Mouse (Mus musculus): ENCODE measurements around the gene Zdhhc21. TPM values are rescaled to one million over a fixed set of nuclear protein-coding genes. Genes with fewer than 3 reads are reported as not detected.

Gene Zdhhc21
- polyA plus RNA-seq, 1 experiment: 3.4 TPM

DNA sequence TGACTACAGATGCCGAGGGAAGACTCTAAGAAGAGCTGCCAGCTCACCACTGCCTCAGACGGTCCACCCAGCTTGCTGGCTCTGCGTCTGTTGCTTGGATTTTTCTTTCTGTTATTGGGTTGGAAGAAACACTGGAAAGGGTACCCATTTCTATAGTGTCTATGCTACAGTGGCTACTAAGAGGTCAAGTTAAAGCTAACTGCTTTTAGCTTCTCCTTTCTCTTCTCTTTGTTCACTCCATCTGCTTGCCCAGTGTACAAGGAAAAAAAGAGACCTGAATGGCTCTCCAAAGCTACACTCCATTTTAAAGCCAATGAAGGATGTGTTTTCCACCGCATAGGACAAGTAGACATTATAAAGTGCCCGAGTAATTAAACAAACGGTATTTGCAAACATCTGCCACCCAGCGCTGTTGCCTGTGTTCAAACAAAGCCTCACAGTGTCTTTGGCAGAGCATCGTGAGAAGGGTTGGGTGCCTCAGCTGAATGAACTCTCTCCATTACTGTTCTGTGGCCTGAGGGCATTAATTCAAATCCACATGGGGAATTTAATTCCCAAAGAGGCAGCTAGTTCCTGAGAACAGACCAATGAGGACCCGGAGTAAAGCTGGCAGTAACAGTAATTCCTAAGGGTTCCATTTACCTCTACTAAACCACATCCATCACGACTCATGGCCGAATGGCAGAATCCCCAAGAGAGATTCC, 94.1 kb downstream of the Zdhhc21 start:
- 83% methylated on average over 11 of the region's 11 CpGs for WGBS
- Histone ChIP-seq H3K27ac (ENCODE audit: insufficient read depth, low read depth, low read length) (no peak overlapping the region), H3K36me3 (ENCODE audit: control insufficient read depth, insufficient read depth, low read length) (no peaks in the 10 kb centered on the region), H3K4me1 (ENCODE audit: control insufficient read depth, insufficient read depth, low read length) (no peaks in the 10 kb centered on the region), H3K27me3 (replicated peaks; ENCODE audit: control insufficient read depth, insufficient read depth, low read length) (no peaks in the 10 kb centered on the region), H3K4me3 (ENCODE audit: insufficient read depth, low read depth, low read length) (no peak overlapping the region)
- peak; percentile 5 for DNase-seq
- TF ChIP-seq CTCF (conservative IDR thresholded peaks at IDR 0.05; ENCODE audit: insufficient read depth, insufficient read length, low read depth, low read length) (no peak), POLR2A (IDR thresholded peaks at IDR 0.05; ENCODE audit: low read depth, low read length) (no peak)

DNA sequence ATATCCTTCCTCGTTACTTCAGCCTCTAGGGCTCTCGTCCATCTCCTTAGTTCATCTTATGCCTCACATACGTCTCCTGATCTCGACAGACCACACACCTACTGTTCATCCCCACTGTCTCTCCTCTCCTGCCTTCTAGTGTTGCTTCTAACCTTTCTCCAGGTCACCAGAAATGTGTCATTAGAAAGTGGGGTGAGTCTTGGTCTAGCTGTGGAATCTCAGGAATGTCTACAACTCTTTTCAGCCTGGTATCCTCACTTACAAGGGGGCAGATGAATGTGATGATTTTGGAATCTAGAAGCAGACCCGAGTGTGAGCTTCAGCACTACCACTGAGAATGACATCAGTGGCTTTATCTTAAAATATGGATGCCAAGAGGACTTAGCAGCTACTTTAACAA, 96.2 kb downstream of the Zdhhc21 start:
- Histone ChIP-seq H3K27ac (ENCODE audit: insufficient read depth, low read depth, low read length) (no peak overlapping the region), H3K4me3 (ENCODE audit: insufficient read depth, low read depth, low read length) (no peak overlapping the region), H3K36me3 (ENCODE audit: control insufficient read depth, insufficient read depth, low read length) (no peaks in the 10 kb centered on the region), H3K4me1 (ENCODE audit: control insufficient read depth, insufficient read depth, low read length) (no peaks in the 10 kb centered on the region), H3K27me3 (replicated peaks; ENCODE audit: control insufficient read depth, insufficient read depth, low read length) (no peaks in the 10 kb centered on the region)
- 69% methylated on average over 5 of the region's 5 CpGs for WGBS
- no peak for DNase-seq
- TF ChIP-seq CTCF (conservative IDR thresholded peaks at IDR 0.05; ENCODE audit: insufficient read depth, insufficient read length, low read depth, low read length) (no peak), POLR2A (IDR thresholded peaks at IDR 0.05; ENCODE audit: low read depth, low read length) (no peak)

DNA sequence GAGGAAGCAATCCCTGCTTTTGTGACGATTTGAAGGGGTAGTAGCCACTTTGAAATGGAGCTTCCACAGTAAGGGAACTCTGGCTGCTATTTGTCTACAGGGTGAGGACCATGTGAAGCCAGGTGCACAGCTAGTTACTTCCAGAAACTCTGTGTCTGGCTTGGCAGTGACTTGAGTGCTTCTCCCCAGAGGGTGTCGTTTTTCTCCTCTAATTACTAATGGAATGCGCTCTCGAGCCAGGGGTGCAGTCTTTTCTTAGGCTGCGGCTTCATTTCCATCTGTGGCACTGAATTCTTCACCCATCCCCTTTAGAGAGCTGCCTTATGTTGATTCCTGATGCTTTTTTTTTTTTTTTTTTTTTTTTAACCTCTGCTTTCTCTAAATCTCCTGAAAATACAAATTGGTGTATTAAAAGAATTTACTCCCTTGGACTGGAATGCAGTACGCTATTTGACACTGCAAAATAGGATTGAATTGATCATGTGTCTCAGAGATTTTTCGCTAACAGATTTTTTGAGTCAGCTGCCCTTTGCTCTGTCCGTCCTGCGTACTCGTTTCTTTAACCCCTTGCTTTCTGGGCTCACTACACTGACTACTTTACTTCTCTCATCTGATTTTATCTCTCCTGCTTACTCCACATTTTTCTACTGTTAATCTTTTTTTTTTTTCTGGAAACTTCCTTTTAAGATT, 97.2 kb downstream of the Zdhhc21 start:
- H3K4me3 ChIP-seq (ENCODE audit: insufficient read depth, low read depth, low read length): no peak overlapping the region
- H3K27ac ChIP-seq (ENCODE audit: insufficient read depth, low read depth, low read length): no peak overlapping the region
- H3K27me3 ChIP-seq (replicated peaks; ENCODE audit: control insufficient read depth, insufficient read depth, low read length): no peaks in the 10 kb centered on the region

DNA sequence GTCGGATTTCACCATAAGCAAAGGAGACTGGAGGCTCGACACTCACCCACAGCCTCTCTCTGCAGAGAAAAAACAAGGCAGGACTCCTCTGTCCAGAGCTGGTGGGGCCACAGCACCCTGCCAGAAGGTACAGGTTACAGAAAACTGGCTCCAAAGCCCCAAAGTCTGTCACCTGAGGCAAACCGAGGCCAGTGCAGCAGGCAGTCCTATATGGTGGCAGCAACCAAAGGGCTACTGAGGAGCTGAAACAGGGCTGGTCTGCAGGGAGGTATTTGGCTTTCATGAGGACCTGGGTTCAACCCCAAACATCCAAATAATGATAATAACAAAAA, 103.5 kb downstream of the Zdhhc21 start:
- no peak for DNase-seq
- 50% methylated on average over 3 of the region's 3 CpGs for WGBS
- Histone ChIP-seq H3K4me3 (ENCODE audit: insufficient read depth, low read depth, low read length) (no peak overlapping the region), H3K27ac (ENCODE audit: insufficient read depth, low read depth, low read length) (no peak overlapping the region), H3K36me3 (ENCODE audit: control insufficient read depth, insufficient read depth, low read length) (no peaks in the 10 kb centered on the region), H3K27me3 (replicated peaks; ENCODE audit: control insufficient read depth, insufficient read depth, low read length) (no peaks in the 10 kb centered on the region), H3K4me1 (ENCODE audit: control insufficient read depth, insufficient read depth, low read length) (no peaks in the 10 kb centered on the region)
- TF ChIP-seq POLR2A (IDR thresholded peaks at IDR 0.05; ENCODE audit: low read depth, low read length) (no peak), CTCF (conservative IDR thresholded peaks at IDR 0.05; ENCODE audit: insufficient read depth, insufficient read length, low read depth, low read length) (no peak)

More for the DNA sequence above, 97.2 kb downstream of the Zdhhc21 start:
- no peak for DNase-seq
- no peaks in the 10 kb centered on the region for H3K4me1 ChIP-seq (ENCODE audit: control insufficient read depth, insufficient read depth, low read length)
- TF ChIP-seq POLR2A (IDR thresholded peaks at IDR 0.05; ENCODE audit: low read depth, low read length) (no peak), CTCF (conservative IDR thresholded peaks at IDR 0.05; ENCODE audit: insufficient read depth, insufficient read length, low read depth, low read length) (no peak)
- WGBS: 10% methylated on average over 10 of the region's 10 CpGs
- no peaks in the 10 kb centered on the region for H3K36me3 ChIP-seq (ENCODE audit: control insufficient read depth, insufficient read depth, low read length)

DNA sequence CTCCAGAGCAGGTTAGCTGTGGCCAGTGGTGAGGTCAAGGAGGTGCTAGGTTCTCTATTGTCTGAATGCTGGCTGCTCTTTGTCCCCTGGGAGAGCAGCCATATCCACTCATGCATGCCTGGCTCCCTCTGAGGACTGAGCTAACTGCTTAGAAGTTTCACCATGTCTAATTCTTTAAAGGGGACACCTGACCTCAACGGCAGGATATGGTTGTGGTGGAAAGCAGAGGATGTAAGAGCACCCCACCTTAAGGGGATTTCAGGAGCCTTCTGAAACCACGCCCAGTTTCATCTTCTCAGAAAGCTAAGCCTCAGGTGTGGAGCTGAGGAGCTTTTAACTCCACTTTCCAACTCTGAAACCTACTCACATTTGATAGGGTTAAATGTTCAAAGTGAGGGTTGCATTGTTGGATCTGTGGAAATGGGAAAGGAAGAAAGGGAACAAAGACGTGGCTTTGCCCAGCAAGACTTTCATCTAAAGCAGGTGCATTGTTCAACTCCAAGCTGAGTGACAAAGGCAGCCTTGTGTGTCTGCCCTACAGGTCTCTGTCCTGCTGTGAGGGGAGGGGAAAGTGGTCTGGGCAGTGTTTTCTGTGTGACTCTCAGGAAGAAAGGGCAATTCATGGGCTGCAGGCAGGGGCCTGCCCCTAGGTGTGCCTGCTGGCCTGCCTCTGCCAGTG, 104.0 kb downstream of the Zdhhc21 start:
- peak; percentile 75 for DNase-seq
- H3K27ac ChIP-seq (ENCODE audit: insufficient read depth, low read depth, low read length): no peak overlapping the region
- 52% methylated on average over 3 of the region's 3 CpGs for WGBS
- H3K4me1 ChIP-seq (ENCODE audit: control insufficient read depth, insufficient read depth, low read length): no peaks in the 10 kb centered on the region
- H3K27me3 ChIP-seq (replicated peaks; ENCODE audit: control insufficient read depth, insufficient read depth, low read length): no peaks in the 10 kb centered on the region
- H3K36me3 ChIP-seq (ENCODE audit: control insufficient read depth, insufficient read depth, low read length): no peaks in the 10 kb centered on the region
- TF ChIP-seq POLR2A (IDR thresholded peaks at IDR 0.05; ENCODE audit: low read depth, low read length): no peak
- no peak for TF ChIP-seq CTCF (conservative IDR thresholded peaks at IDR 0.05; ENCODE audit: insufficient read depth, insufficient read length, low read depth, low read length)
- H3K4me3 ChIP-seq (ENCODE audit: insufficient read depth, low read depth, low read length): no peak overlapping the region

Other genes with a start within 250 kb of the Zdhhc21 start
- gene Nfib, start 154.2 kb downstream of the Zdhhc21 start, polyA plus RNA-seq (2012; rRNA removed): 15.6 and 17.6 TPM in 2 replicates
- gene Cer1, start 25.2 kb upstream of the Zdhhc21 start, polyA plus RNA-seq (2012; rRNA removed): not detected in 2 replicates
- 4.5 and 4.6 TPM in 2 replicates for gene Frem1, start 192.4 kb upstream of the Zdhhc21 start, polyA plus RNA-seq (2012; rRNA removed)

Data from kidney, adult 2 months (tissue).